Mouse (Mus musculus): Measurements from ENCODE around the gene Gm44503.

Gene Gm44503

DNA sequence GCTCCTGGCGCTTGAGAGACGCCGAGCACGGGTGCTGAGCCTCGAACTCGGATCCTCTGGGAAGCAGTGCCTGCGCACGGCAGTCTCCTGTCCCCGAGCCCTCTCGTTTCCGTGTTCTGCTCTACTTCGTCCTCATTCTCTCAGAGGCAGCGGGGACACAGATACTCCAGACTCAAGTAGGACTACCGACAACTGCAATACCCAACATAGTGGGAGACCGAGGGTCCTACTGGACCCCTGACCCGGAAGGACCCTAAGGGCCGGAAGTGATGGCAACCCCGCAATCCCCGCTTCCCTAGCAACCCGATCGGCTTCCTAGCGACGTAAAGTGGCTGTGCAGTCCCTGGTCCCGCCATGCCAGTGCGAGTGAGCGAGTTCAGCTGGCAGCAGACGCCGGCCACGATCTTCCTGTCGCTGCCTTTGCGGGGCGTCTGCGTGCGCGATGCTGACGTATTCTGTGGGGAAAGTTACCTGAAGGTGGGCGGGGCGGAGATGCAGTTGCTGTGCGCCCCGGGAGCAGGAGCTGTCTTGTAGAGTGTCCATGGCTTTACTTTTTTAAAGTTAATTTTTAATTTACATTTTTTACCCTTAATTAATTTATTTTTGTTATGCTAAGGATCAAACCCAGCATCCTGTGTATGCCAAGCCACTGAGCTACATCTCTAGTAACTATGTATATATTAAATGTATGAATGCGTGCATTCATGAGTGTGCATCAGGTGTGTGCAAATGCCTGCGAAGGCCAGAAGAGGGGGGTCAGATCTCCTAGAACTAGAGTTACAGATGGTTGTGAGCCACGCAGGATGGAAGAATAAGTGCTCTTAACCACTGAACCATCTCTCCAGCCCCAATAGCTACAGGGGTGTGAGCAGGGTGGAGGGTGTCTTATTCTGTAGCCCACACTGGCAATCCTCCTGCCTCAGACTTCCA is at the start of gene Gm44503, which contains the start of gene Dyx1c1:
Gene Gm44503, plus strand, starts transcription at position 332 of the 930 bp plus-strand sequence.
Gene Dyx1c1, plus strand, starts transcription at position 265 of the 930 bp plus-strand sequence.
- DNase-seq (ENCODE audit: low spot score in 2 of 2): peak; percentile 59 to 65

GRCm38 (mm10) chr9:72911381-72911780 is 47.3 kb upstream of the Gm44503 start:
- no peak for DNase-seq (ENCODE audit: low spot score in 2 of 2)

DNA sequence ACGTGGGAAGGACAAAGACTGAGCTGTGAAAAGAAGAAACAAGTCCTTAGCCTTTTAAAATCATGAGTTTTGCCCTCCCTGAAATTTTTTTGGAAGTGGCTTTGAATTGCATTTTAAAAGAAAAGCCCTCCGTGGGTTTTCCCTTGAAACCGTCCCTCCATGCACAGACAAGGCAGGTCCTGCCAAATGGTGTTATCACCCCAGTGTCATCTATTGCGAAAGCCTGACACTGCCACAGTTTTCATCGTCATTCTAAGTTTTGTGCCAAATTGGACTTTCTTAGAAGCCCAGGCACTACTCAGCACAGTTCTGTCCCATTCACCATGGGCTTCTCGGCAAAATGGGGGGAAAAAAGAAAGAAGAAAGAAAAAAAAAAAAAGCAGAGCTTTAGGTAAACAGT is 45.1 kb upstream of the Gm44503 start:
- DNase-seq (ENCODE audit: low spot score in 2 of 2): no peak

- no peak for DNase-seq (ENCODE audit: low spot score in 2 of 2)
These were observed 42.9 kb upstream of the Gm44503 start for GRCm38 (mm10) chr9:72915728-72916127.

- no peak for DNase-seq (ENCODE audit: low spot score in 2 of 2)
These were observed 35.6 kb upstream of the Gm44503 start for GRCm38 (mm10) chr9:72923068-72923467.

DNA sequence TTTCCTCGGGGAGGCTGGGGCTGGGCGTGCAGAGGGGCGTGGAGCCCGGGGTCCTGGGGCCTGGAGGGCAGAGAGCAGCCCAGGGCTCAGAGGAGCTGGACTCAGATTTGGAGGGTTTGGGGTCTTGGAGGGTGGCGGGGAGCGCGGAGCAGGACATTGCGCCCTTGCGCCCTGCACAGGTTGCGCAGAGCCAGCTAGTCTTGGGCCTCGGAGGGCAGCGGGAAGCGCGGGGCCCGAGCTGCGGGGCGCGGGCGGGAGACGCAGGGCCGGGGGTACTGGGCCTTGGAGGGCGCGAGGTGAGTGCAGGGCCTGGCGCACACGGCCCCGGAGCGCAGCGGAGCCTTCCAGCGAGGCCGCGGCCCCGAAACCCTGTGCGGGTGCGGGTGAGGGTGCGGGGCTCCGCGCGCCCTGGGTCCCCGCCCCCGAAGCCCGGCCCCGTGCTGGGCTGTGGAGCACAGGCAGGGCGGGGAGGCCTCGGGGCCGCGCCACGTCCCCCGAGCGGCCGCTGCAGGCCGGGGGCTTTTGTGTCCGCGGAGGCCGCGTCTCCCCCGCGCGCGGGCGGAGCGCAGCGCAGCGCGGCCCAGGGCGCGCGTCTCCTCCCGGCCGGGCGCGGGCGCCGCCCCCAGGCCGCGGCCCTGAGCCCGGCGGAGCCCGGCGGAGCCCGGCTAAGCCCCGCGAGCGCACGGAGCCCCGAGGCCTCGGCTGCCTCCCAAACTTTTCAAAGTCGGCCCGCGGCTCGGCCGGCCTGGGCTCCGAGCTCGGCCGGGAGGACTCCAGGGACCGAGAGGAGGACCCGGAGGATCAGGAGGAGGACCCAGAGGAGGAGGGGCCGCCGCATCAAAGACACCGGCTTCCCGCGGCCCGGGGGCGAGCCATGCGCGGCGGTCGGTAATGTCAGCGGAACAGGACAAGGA is 33.4 kb upstream of the Gm44503 start, which contains the start of gene Pygo1:
Gene Pygo1, plus strand, starts transcription at position 625 of the 914 bp plus-strand sequence.
- DNase-seq (ENCODE audit: low spot score in 2 of 2): peak in 1 of 2 experiments; percentile 28

DNA sequence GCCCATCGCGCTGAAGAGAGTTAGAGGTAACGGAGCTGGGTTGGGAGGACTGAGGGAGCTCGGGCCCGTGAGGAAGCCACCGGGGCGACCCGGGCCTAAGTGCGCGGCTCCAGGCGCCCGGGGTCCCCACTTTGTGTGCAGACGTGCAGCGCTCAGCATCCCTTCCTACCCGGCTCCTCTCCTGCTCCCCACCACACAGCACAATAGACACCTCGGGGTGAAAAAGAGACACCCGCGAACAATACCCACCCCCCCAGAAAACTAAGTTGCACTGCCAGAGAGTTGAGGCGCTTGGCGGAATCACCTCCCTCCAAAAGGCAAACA is 32.8 kb upstream of the Gm44503 start:
- no peak for DNase-seq (ENCODE audit: low spot score in 2 of 2)

GRCm38 (mm10) chr9:72931166-72931790 is 27.4 kb upstream of the Gm44503 start:
- peak; percentile 28 to 38 for DNase-seq (ENCODE audit: low spot score in 2 of 2)

DNA sequence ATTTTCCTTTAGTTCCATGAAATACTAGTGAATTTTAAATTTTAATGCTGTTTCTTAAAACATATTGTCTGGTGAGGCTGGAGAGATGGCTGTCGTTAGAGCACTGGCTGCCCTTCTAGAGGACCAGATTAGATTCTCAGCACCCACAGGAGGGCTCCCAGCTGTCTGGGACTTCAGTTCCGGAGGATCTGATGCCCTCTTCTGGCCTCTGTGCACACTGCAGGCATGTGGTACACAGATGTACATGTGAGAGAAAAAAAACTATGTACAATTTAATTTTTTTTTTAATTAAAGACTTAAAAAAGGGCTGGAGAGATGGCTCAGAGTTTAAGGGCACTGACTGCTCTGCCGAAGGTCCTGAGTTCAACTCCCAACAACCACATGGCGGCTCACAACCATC is 23.3 kb upstream of the Gm44503 start:
- no peak for DNase-seq (ENCODE audit: low spot score in 2 of 2)

- DNase-seq (ENCODE audit: low spot score in 2 of 2): no peak
These were observed 22.4 kb upstream of the Gm44503 start for GRCm38 (mm10) chr9:72936301-72936700.

- DNase-seq (ENCODE audit: low spot score in 2 of 2): no peak
These were observed 15.2 kb upstream of the Gm44503 start for GRCm38 (mm10) chr9:72943424-72943823.

GRCm38 (mm10) chr9:72944286-72944685 is 14.4 kb upstream of the Gm44503 start:
- no peak for DNase-seq (ENCODE audit: low spot score in 2 of 2)

- DNase-seq (ENCODE audit: low spot score in 2 of 2): no peak
These were observed 11.6 kb upstream of the Gm44503 start for GRCm38 (mm10) chr9:72947010-72947409.

DNA sequence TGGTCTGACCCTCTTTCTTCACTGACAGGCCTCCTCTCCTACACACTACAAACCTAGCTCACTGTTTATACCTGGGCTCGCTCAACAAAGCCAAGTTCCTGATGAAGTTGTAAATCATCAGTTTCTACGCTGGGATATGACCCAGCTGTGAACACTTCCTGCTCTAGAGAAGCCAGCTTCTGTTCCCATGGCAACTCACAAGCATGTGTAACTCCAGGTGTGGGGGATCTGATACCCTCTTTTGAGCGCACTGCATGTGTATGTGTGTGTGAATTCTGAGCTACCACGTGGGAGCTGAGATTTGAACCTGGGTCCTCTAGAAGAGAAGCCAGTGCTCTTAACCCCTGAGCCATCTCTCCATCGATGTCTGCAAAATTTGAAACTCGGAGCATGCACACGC is 9.1 kb upstream of the Gm44503 start:
- DNase-seq (ENCODE audit: low spot score in 2 of 2): no peak

- DNase-seq (ENCODE audit: low spot score in 2 of 2): no peak
These were observed 3.9 kb upstream of the Gm44503 start for GRCm38 (mm10) chr9:72954746-72955145.

GRCm38 (mm10) chr9:72955546-72955945 is 3.1 kb upstream of the Gm44503 start:
- DNase-seq (ENCODE audit: low spot score in 2 of 2): peak in 1 of 2 experiments; percentile 26

GRCm38 (mm10) chr9:72961346-72961745 is 2.7 kb downstream of the Gm44503 start:
- DNase-seq (ENCODE audit: low spot score in 2 of 2): no peak

DNA sequence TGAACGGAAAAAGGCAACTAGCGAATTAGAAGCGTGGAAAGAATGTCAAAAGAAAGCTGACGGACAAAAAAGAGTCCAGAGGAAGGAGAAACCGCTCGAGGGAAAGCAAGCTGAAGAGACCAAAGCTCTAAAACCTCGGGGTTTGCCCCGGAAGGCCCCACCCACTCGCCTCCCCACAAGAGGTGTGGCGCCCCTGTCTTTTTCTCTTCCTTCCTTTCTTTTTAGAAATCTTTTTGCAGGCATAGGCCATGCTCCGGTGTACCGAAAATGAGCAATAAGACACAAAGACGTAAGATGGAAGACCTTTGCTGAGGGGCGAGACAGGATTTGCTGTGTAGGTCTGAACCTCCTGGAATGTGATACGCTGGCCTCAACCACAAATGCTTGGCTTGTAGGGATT is 3.3 kb downstream of the Gm44503 start:
- DNase-seq (ENCODE audit: low spot score in 2 of 2): no peak

DNA sequence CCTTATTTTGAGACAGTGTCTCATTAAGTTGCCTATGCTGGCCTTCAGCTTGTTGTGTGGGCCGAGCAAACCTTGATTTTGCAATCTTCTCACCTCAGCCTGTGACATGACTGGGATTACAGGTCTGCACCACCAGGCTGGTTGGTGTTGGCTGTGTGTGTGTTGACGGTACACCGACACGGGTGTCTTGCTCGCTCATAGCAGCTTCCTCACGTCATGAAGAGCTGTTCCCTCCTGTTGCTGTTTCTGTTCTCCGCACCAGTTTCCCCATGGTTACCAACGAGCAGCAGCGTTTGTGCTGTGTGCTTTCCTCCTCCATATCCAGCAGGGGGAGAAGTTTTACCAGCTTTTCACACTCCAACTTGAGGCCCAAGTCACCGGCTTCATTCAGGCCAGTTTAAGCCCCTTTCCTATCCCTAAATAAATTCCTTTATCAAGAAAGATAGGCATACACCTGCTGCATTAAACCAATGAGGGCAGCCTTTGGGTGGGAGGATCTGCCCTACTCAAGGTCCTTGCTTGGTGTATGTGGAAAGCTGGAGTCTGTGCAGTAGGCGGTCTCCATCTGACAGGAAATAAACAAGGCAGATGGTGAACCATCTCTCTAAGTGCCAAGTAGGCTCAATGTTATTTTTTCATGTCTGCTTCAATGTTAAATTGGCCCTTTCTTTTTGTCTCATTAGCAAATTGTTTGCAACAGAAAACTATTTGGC is 9.9 kb downstream of the Gm44503 start:
- DNase-seq (ENCODE audit: low spot score in 2 of 2): peak; percentile 58 to 68

- no peak for DNase-seq (ENCODE audit: low spot score in 2 of 2)
These were observed 11.2 kb downstream of the Gm44503 start for GRCm38 (mm10) chr9:72969874-72970273.

DNA sequence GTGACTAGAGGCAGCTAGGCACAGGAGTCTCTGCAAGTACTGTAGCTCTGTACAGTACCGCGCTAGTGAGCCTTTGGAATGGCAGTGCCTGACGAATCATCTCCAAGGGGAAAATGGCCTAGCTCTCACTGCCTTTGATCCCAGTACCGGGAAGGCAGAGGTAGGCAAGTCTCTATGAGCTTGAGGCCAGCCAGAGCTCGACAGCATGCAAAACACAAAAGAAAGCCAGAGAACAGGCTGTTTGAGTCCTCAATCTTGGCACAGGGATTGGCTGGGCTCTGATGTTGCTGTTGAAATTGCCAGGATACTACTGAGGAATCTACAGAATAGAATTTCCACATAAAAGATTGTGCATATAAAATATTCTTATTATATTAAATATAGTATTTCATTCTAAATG is 13.8 kb downstream of the Gm44503 start:
- DNase-seq (ENCODE audit: low spot score in 2 of 2): no peak

Data from frontal cortex, postnatal 14 days (tissue).